Mouse (Mus musculus) thymus, adult 2 months (tissue): ENCODE results near the gene Elmo3. TPM values are rescaled to one million over a fixed set of nuclear protein-coding genes. Genes with fewer than 3 reads are reported as not detected.

Experiments used
- DNase-seq: peaks from one replicate; pipeline ENCODE4 v3.0.0; 2021
- H3K27ac ChIP-seq: fragments of 200-500 bp; 2 replicates; pipeline ENCODE4 v1.5.1; 2012; ENCODE audit warnings: low read length, control low read depth; ENCODE audit not compliant: control insufficient read depth, insufficient read depth
- H3K27me3 ChIP-seq: fragments of 200-500 bp; 2 replicates; pipeline ENCODE4 v1.6.1; 2012; ENCODE audit warnings: mild to moderate bottlenecking, low read length, moderate library complexity, mixed read lengths; ENCODE audit not compliant: control insufficient read depth, insufficient read depth
- H3K36me3 ChIP-seq: fragments of 200-500 bp; 2 replicates; pipeline ENCODE4 v1.6.1; 2012; ENCODE audit warnings: mild to moderate bottlenecking, low read length, moderate library complexity; ENCODE audit not compliant: control insufficient read depth, insufficient read depth
- H3K4me1 ChIP-seq: fragments of 200-500 bp; replicated peaks from 2 replicates; pipeline ENCODE4 v1.6.1; 2012; ENCODE audit warnings: low read length; ENCODE audit not compliant: control insufficient read depth, insufficient read depth
- H3K4me3 ChIP-seq: fragments of 200-500 bp; 2 replicates; pipeline ENCODE4 v1.5.1; 2012; ENCODE audit warnings: mild to moderate bottlenecking, low read length, control low read depth, moderate library complexity; ENCODE audit not compliant: control insufficient read depth, insufficient read depth
- CTCF ChIP-seq: fragments of 200-500 bp; IDR thresholded peaks from 2 replicates; pipeline ENCODE4 v1.5.1; 2012; ENCODE audit warnings: mild to moderate bottlenecking, control low read depth, low read length, moderate library complexity, borderline replicate concordance; ENCODE audit not compliant: control insufficient read depth, poor library complexity, insufficient read depth; ENCODE audit errors: extremely low read depth
- POLR2A ChIP-seq: fragments of 200-500 bp; IDR thresholded peaks from 2 replicates; pipeline ENCODE4 v1.6.1; 2012; ENCODE audit warnings: mild to moderate bottlenecking, low read length, control low read depth, moderate library complexity; ENCODE audit not compliant: control insufficient read depth, poor library complexity, insufficient read depth; ENCODE audit errors: extremely low read depth
- WGBS: fragments of 180-500 bp; shearing (Covaris S2); methylation state at CpG from one replicate; pipeline ENCODE4 v1.1.7; 2018; 5-methylcytosine and 5-hydroxymethylcytosine counted together
- polyA plus RNA-seq: library from polyadenylated mRNA; depleted of rRNA; stranded (reverse); fragments of >200 nt; gene quantifications from 2 replicates; pipeline ENCODE4 v1.2.3, GENCODE M21; 2012

The Elmo3 gene
- polyA plus RNA-seq, 1 experiment, result 39.1 TPM

DNA sequence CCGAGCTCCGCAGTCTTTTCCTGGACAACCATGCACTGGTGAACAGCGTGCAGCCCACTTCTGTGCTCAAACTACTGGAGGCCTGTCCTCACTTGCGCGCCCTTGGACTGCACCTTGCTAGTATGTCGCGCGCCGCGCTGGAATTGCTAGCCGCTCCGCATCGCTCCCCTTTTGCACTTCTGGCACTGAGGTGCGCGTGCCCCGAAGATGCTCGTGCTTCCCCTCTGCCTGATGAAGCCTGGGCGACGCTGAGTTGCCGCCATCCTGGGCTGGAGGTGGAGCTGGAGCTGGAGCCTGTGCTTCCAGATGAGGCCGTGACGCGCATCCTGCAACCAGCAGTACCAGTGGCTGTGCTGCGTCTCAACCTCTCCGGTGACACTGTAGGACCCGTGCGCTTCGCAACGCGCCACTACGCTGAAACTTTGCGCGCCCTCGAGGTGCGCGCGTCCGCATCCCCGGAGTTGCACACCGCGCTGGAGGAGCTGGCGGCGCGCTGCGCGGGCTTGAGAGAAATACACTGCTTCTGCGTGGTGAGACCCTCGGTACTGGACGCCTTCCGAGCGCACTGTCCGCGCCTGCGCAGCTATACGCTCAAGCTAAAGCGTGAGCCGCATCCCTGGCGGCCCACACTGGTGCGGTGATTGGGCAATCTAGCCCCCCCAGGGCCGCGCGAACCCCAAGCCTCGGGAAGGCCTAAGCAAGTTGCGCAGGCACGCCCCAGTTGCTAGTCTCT lies 36.9 kb upstream of the Elmo3 start:
- Histone ChIP-seq H3K36me3 (no peaks in the 10 kb centered on the region; the same call in none of the 2 replicates), H3K4me3 (no peak overlapping the region), H3K27ac (no peak overlapping the region), H3K27me3 (peaks cover 17% of the 10 kb centered on the region; the same call in 1 of the 2 replicates), H3K4me1 (peaks cover 33% of the 10 kb centered on the region)
- TF ChIP-seq POLR2A (no peak), CTCF (no peak)
- WGBS, result 88% methylated on average over 65 of the region's 65 CpGs
- no peak for DNase-seq

DNA sequence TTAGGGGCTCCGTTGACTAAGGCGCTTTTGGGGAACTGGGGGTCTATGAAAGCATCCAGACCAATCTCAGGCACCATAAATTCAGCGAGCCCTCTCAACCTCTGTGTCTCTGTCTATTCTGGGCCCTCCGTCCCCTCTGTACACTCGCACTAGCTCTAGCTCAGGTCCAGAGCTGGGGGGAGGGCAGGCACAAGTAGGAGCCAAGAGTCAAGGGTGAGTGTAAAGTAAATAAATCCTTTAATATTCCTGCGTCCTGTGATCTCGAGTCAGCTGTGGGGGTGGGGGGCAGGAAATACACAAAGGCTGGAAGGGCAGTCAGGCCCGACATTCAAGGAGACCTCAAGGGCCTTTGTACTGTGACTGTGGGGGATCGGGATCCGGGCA lies 36.3 kb upstream of the Elmo3 start:
- H3K27me3 ChIP-seq, result peaks cover 17% of the 10 kb centered on the region; the same call in 1 of the 2 replicates
- peaks cover 27% of the 10 kb centered on the region for H3K4me1 ChIP-seq
- WGBS, result 62% methylated on average over 10 of the region's 10 CpGs
- no peak overlapping the region for H3K27ac ChIP-seq
- H3K36me3 ChIP-seq, result no peaks in the 10 kb centered on the region; the same call in none of the 2 replicates
- no peak for DNase-seq
- TF ChIP-seq CTCF (no peak), POLR2A (no peak)
- peak overlapping the region; percentile 0; the same call in 1 of the 2 replicates for H3K4me3 ChIP-seq

DNA sequence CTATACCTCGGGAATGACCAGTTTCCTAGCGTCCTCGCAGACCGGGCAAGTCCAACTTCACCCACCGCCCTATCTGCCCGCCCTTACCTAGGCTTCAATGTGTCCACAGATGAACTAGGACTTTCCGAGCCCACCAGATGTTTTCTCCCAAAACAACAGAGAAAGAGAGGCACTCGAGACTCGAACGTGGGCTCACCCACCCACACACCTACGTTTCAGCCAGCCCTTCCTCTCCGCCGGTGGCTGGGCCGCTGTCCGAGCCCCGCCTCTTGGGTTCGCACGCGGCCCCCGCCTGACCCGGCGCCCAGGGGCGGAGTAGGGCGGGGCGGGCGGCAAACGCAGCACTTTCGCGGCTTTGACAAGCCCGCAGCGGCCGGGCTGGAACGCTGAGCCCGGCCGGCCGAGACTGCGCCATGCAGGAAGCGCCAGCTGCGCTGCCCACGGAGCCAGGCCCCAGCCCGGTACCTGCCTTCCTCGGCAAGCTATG lies 35.9 kb upstream of the Elmo3 start, which contains the start of gene Hsf4:
Gene Hsf4 (plus strand): TSS at position 341 of the 487 bp plus-strand sequence.
- DNase-seq, result no peak
- peaks cover 17% of the 10 kb centered on the region; the same call in 1 of the 2 replicates for H3K27me3 ChIP-seq

DNA sequence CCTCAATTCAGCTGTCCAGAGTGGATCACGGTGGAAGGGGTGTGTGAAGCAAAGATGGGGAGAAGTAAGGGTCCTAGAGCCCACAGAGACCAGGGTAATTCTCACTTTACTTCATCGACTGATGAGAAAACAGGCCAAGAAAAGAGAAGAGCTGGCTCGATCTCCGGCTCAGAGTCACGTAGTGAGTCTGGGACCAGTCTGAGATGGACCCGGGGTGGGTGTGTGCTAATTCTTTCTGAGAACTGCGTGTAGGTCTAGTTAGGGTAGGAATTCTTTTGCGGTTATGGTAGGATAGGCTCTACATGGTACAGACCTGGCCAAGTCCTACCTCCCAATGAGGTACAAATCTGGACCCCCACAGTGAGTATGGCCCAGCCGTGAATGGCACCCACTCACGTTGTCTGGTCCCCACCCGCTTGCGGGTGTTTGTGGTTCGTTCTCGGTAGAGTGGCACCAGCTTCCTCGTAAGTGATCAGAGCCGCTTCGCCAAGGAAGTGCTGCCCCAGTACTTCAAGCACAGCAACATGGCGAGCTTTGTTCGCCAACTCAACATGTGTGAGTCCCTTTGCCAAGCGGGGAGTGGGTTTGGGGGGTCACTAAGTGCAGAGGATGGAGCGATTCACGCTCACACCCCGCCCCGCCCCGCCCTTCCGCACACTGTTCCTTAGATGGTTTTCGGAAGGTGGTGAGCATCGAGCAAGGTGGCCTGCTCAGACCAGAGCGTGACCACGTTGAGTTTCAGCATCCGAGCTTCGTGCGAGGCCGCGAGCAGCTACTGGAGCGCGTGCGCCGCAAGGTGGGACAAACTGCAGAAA lies 35.1 kb upstream of the Elmo3 start:
- WGBS, result 21% methylated on average over 39 of the region's 39 CpGs
- peaks cover 25% of the 10 kb centered on the region for H3K4me1 ChIP-seq
- TF ChIP-seq CTCF, result no peak
- TF ChIP-seq POLR2A, result no peak
- H3K4me3 ChIP-seq, result 0 out of 2 replicates have a peak overlapping the region, but pooled peaks have one; percentile 0
- no peak for DNase-seq
- H3K27me3 ChIP-seq, result peaks cover 17% of the 10 kb centered on the region; the same call in 1 of the 2 replicates
- H3K27ac ChIP-seq, result no peak overlapping the region
- H3K36me3 ChIP-seq, result no peaks in the 10 kb centered on the region; the same call in none of the 2 replicates

More for the DNA sequence above, 35.9 kb upstream of the Elmo3 start, which contains the start of gene Hsf4:
- Histone ChIP-seq H3K4me3 (peak within 1 kb of the TSS; percentile 0; the same call in 1 of the 2 replicates), H3K36me3 (no peaks in the 10 kb centered on the region; the same call in none of the 2 replicates), H3K4me1 (peaks cover 27% of the 10 kb centered on the region), H3K27ac (no peak within 1 kb of the TSS)
- WGBS, result 10% methylated on average over 42 of the region's 42 CpGs
- TF ChIP-seq POLR2A (no peak), CTCF (no peak)

GRCm38 (mm10) chr8:105270916-105271186 lies 34.5 kb upstream of the Elmo3 start:
- TF ChIP-seq CTCF, result no peak
- no peak for TF ChIP-seq POLR2A
- Histone ChIP-seq H3K4me1 (peaks cover 26% of the 10 kb centered on the region), H3K36me3 (no peaks in the 10 kb centered on the region; the same call in none of the 2 replicates), H3K27ac (no peak overlapping the region), H3K4me3 (no peak overlapping the region), H3K27me3 (peaks cover 17% of the 10 kb centered on the region; the same call in 1 of the 2 replicates)
- 32% methylated on average over 11 of the region's 11 CpGs for WGBS
- no peak for DNase-seq

DNA sequence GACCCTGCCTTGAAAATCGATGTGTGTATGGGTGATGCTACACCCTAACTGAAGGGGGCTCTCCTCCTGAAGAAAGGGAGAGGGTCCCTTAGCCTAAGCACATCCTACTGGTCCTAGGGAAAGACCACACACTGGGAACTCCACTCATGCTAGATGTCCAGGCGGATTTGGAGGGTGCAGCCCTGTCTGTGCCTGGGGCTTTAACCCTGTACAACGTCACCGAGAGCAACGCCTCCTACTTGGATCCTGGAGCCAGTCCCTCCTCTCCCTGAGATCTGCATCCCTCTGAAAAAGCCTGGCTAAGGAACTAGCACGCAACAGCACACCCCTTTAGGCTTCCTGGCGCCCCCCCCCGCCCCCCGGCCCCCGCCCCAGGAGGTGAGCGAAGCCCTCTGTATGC lies 30.0 kb upstream of the Elmo3 start:
- H3K27me3 ChIP-seq, result peaks cover 4% of the 10 kb centered on the region; the same call in 1 of the 2 replicates
- no peak overlapping the region for H3K4me3 ChIP-seq
- no peak overlapping the region for H3K27ac ChIP-seq
- 30% methylated on average over 11 of the region's 11 CpGs for WGBS
- no peak for DNase-seq
- H3K36me3 ChIP-seq, result no peaks in the 10 kb centered on the region
- H3K4me1 ChIP-seq, result peaks cover 23% of the 10 kb centered on the region
- no peak for TF ChIP-seq POLR2A
- TF ChIP-seq CTCF, result no peak
